27 mouse cellular contexts compared by ENCODE assay signal in the genomic region with DNA sequence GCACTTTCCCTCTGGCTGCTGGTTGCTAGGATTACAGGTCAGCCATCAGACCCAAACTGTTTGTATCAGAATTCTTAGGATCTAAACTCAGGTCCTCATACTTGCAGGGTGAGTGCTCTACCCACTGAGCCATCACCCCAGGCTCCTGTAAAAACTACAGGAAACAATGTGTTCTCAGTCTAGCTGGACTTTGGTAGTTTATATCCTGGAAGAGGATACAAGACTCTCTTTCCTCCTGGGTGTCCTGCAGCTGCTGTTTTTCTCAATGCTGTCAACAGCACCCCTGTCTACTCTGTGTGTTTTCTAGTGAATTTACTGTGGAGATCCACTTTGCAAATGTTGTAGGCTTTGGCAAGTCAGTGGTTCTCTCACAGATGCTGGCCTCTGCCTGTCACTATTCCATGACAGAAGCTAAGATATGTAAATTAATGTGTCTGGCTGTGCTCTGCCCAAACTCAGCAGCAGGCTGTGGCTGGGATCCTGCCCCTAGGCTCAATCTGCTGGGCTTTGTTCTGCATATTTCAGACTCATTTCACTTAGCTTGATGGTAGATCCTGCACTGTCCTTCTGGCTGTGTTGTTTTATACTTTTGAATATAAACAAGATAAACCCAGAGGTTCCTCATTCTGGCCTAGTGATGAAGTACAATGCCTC. TPM values are rescaled to one million over a fixed set of nuclear protein-coding genes. Genes with fewer than 3 reads are reported as not detected.
DNase-seq lines count a peak whose midpoint lies in the region; ATAC-seq and TF ChIP-seq lines count a peak whose summit lies in the region.
"Had no signal": no experiment of that assay in that cellular context is flagged by ENCODE, and none has a peak within 500 bp of the region (broad histone marks: within the 10 kb centered on the region; RNA-seq: fewer than 3 reads in every experiment).

No protein-coding gene starts in this region.

- H3K36me3 ChIP-seq in forebrain, postnatal 0 days (ENCODE audit: insufficient read depth) = no peaks in the 10 kb centered on the region
- no peaks in the 10 kb centered on the region for H3K36me3 ChIP-seq in forebrain, embryonic 13.5 days (ENCODE audit: poor library complexity, severe bottlenecking)
- no peaks in the 10 kb centered on the region for H3K36me3 ChIP-seq in hindbrain, embryonic 11.5 days (ENCODE audit: control insufficient read depth, insufficient read depth, low read length)
- H3K36me3 ChIP-seq in hindbrain, postnatal 0 days (ENCODE audit: insufficient read depth, low read length) = no peaks in the 10 kb centered on the region
- no peaks in the 10 kb centered on the region for H3K36me3 ChIP-seq in midbrain, embryonic 11.5 days (ENCODE audit: control insufficient read depth, insufficient read depth, low read length)
- H3K36me3 ChIP-seq in midbrain, embryonic 10.5 days = no peaks in the 10 kb centered on the region
- H3K36me3 ChIP-seq in midbrain, postnatal 0 days (ENCODE audit: insufficient read depth, low read length) = no peaks in the 10 kb centered on the region
- H3K36me3 ChIP-seq: embryonic facial prominence, embryonic 12.5 days; G1E; hindbrain, embryonic 13.5 days; neural tube, embryonic 15.5 days had no signal

- no peak overlapping the region for H3K27ac ChIP-seq in forebrain, postnatal 0 days (ENCODE audit: low read depth, low read length)
- no peak overlapping the region for H3K27ac ChIP-seq in forebrain, embryonic 13.5 days
- H3K27ac ChIP-seq in hindbrain, embryonic 11.5 days (ENCODE audit: low read depth, low read length) = no peak overlapping the region
- H3K27ac ChIP-seq in hindbrain, postnatal 0 days = no peak overlapping the region
- H3K27ac ChIP-seq in midbrain, embryonic 11.5 days (ENCODE audit: low read depth, low read length) = no peak overlapping the region
- no peak overlapping the region for H3K27ac ChIP-seq in midbrain, embryonic 10.5 days (replicated peaks)
- no peak overlapping the region for H3K27ac ChIP-seq in midbrain, postnatal 0 days (ENCODE audit: low read depth, low read length)
- H3K27ac ChIP-seq: embryonic facial prominence, embryonic 12.5 days; hindbrain, embryonic 13.5 days; left cerebral cortex, adult 2 months; neural tube, embryonic 15.5 days had no signal

- H3K9me3 ChIP-seq in forebrain, postnatal 0 days (ENCODE audit: low read length) = no peaks in the 10 kb centered on the region
- H3K9me3 ChIP-seq in forebrain, embryonic 13.5 days (replicated peaks) = no peaks in the 10 kb centered on the region
- no peaks in the 10 kb centered on the region for H3K9me3 ChIP-seq in hindbrain, embryonic 11.5 days (ENCODE audit: control insufficient read depth, low read length)
- no peaks in the 10 kb centered on the region for H3K9me3 ChIP-seq in hindbrain, postnatal 0 days (ENCODE audit: low read length)
- no peaks in the 10 kb centered on the region for H3K9me3 ChIP-seq in midbrain, embryonic 11.5 days (ENCODE audit: control insufficient read depth, low read length)
- no peaks in the 10 kb centered on the region for H3K9me3 ChIP-seq in midbrain, embryonic 10.5 days (replicated peaks)
- no peaks in the 10 kb centered on the region for H3K9me3 ChIP-seq in midbrain, postnatal 0 days (ENCODE audit: low read length)
- H3K9me3 ChIP-seq: embryonic facial prominence, embryonic 12.5 days; G1E; hindbrain, embryonic 13.5 days; megakaryocyte, embryonic 14.5 days; neural tube, embryonic 15.5 days had no signal

- no peak for DNase-seq in forebrain, postnatal 0 days
- DNase-seq in hindbrain, embryonic 11.5 days (ENCODE audit: low spot score) = no peak
- no peak for DNase-seq in hindbrain, postnatal 0 days (ENCODE audit: low spot score)
- DNase-seq in midbrain, embryonic 11.5 days (ENCODE audit: low spot score, missing footprints) = no peak
- DNase-seq in midbrain, embryonic 10.5 days (ENCODE audit: low spot score) = no peak
- peak; percentile 9 for DNase-seq in midbrain, postnatal 0 days (ENCODE audit: low spot score)
- no peak for DNase-seq in ovary, postnatal 14 days (ENCODE audit: low spot score)
- DNase-seq: adrenal gland, postnatal 14 days; cerebellum, adult 11 months; cerebellum, postnatal 10 days; gastrocnemius, postnatal 10 days; kidney, adult 8-10 months; kidney, postnatal 25 days; left cerebral cortex, postnatal 4 days; liver, postnatal 0 days; lung, postnatal 10 days; right cerebral cortex, postnatal 14 days; thymus, adult 2 months had no signal

- no peak for TF ChIP-seq CTCF in forebrain, postnatal 0 days (IDR thresholded peaks at IDR 0.05; ENCODE audit: low read depth)
- no peak for TF ChIP-seq CTCF in hindbrain, postnatal 0 days (IDR thresholded peaks at IDR 0.05; ENCODE audit: low read depth)
- no peak for TF ChIP-seq CTCF in midbrain, postnatal 0 days (IDR thresholded peaks at IDR 0.05)

- no peaks in the 10 kb centered on the region for H3K27me3 ChIP-seq in forebrain, postnatal 0 days (ENCODE audit: insufficient read depth, low read length)
- H3K27me3 ChIP-seq in forebrain, embryonic 13.5 days = no peaks in the 10 kb centered on the region
- H3K27me3 ChIP-seq in hindbrain, embryonic 11.5 days (ENCODE audit: control insufficient read depth, insufficient read depth, low read length) = no peaks in the 10 kb centered on the region
- no peaks in the 10 kb centered on the region for H3K27me3 ChIP-seq in hindbrain, postnatal 0 days (ENCODE audit: insufficient read depth, low read length)
- H3K27me3 ChIP-seq in midbrain, embryonic 11.5 days (ENCODE audit: control insufficient read depth, insufficient read depth, low read length) = no peaks in the 10 kb centered on the region
- H3K27me3 ChIP-seq in midbrain, embryonic 10.5 days (ENCODE audit: low read depth, poor library complexity, severe bottlenecking) = no peaks in the 10 kb centered on the region
- no peaks in the 10 kb centered on the region for H3K27me3 ChIP-seq in midbrain, postnatal 0 days (ENCODE audit: insufficient read depth, low read length)
- H3K27me3 ChIP-seq: embryonic facial prominence, embryonic 12.5 days; hindbrain, embryonic 13.5 days; megakaryocyte, embryonic 14.5 days; neural tube, embryonic 15.5 days had no signal

- H3K9ac ChIP-seq in forebrain, postnatal 0 days = no peak overlapping the region
- no peak overlapping the region for H3K9ac ChIP-seq in forebrain, embryonic 13.5 days
- H3K9ac ChIP-seq in hindbrain, embryonic 11.5 days (ENCODE audit: low read depth, low read length) = no peak overlapping the region
- no peak overlapping the region for H3K9ac ChIP-seq in hindbrain, postnatal 0 days (replicated peaks; ENCODE audit: low read length)
- no peak overlapping the region for H3K9ac ChIP-seq in midbrain, embryonic 11.5 days (ENCODE audit: low read length)
- no peak overlapping the region for H3K9ac ChIP-seq in midbrain, postnatal 0 days (replicated peaks; ENCODE audit: low read length, poor library complexity, severe bottlenecking)
- H3K9ac ChIP-seq: embryonic facial prominence, embryonic 12.5 days; hindbrain, embryonic 13.5 days; liver, postnatal 0 days; neural tube, embryonic 15.5 days had no signal

- no peak overlapping the region for H3K4me3 ChIP-seq in forebrain, postnatal 0 days (ENCODE audit: low read depth, low read length)
- H3K4me3 ChIP-seq in forebrain, embryonic 13.5 days = no peak overlapping the region
- no peak overlapping the region for H3K4me3 ChIP-seq in hindbrain, embryonic 11.5 days (ENCODE audit: low read depth, low read length)
- no peak overlapping the region for H3K4me3 ChIP-seq in hindbrain, postnatal 0 days (ENCODE audit: low read length)
- no peak overlapping the region for H3K4me3 ChIP-seq in midbrain, embryonic 11.5 days (ENCODE audit: low read depth, low read length)
- H3K4me3 ChIP-seq in midbrain, embryonic 10.5 days = no peak overlapping the region
- no peak overlapping the region for H3K4me3 ChIP-seq in midbrain, postnatal 0 days (ENCODE audit: low read depth, low read length)
- H3K4me3 ChIP-seq: embryonic facial prominence, embryonic 12.5 days; erythroblast, embryonic 14.5 days; hindbrain, embryonic 13.5 days; left cerebral cortex, adult 2 months; megakaryocyte, embryonic 14.5 days; neural tube, embryonic 15.5 days had no signal

- H3K4me1 ChIP-seq in forebrain, postnatal 0 days (ENCODE audit: insufficient read depth) = no peaks in the 10 kb centered on the region
- H3K4me1 ChIP-seq in forebrain, embryonic 13.5 days = no peaks in the 10 kb centered on the region
- no peaks in the 10 kb centered on the region for H3K4me1 ChIP-seq in hindbrain, embryonic 11.5 days (replicated peaks; ENCODE audit: control insufficient read depth, insufficient read depth, low read length)
- no peaks in the 10 kb centered on the region for H3K4me1 ChIP-seq in hindbrain, postnatal 0 days (ENCODE audit: insufficient read depth, low read length)
- H3K4me1 ChIP-seq in midbrain, embryonic 11.5 days (ENCODE audit: control insufficient read depth, insufficient read depth, low read length) = no peaks in the 10 kb centered on the region
- no peaks in the 10 kb centered on the region for H3K4me1 ChIP-seq in midbrain, embryonic 10.5 days
- H3K4me1 ChIP-seq in midbrain, postnatal 0 days (ENCODE audit: insufficient read depth, low read length) = no peaks in the 10 kb centered on the region
- H3K4me1 ChIP-seq: embryonic facial prominence, embryonic 12.5 days; megakaryocyte, embryonic 14.5 days; neural tube, embryonic 15.5 days had no signal

- H3K4me2 ChIP-seq in forebrain, postnatal 0 days (ENCODE audit: low read depth) = no peak overlapping the region
- no peak overlapping the region for H3K4me2 ChIP-seq in forebrain, embryonic 13.5 days
- no peak overlapping the region for H3K4me2 ChIP-seq in hindbrain, embryonic 11.5 days (replicated peaks; ENCODE audit: low read depth, low read length)
- no peak overlapping the region for H3K4me2 ChIP-seq in hindbrain, postnatal 0 days (ENCODE audit: low read depth, low read length)
- no peak overlapping the region for H3K4me2 ChIP-seq in midbrain, embryonic 11.5 days
- H3K4me2 ChIP-seq in midbrain, postnatal 0 days (ENCODE audit: low read depth, low read length, poor library complexity, severe bottlenecking) = no peak overlapping the region
- H3K4me2 ChIP-seq: embryonic facial prominence, embryonic 12.5 days; hindbrain, embryonic 13.5 days; neural tube, embryonic 15.5 days had no signal

- peak; percentile 56 for ATAC-seq in forebrain, postnatal 0 days
- no peak for ATAC-seq in forebrain, embryonic 13.5 days
- peak; percentile 69 for ATAC-seq in hindbrain, embryonic 11.5 days (ENCODE audit: low FRiP score)
- no peak for ATAC-seq in hindbrain, postnatal 0 days
- ATAC-seq in midbrain, embryonic 11.5 days (ENCODE audit: low FRiP score) = 0 out of 2 replicates have a peak, but pooled peaks have one; percentile 40
- ATAC-seq in midbrain, postnatal 0 days (ENCODE audit: low FRiP score) = no peak
- ATAC-seq: liver, postnatal 0 days had no signal

RNA-seq across cellular contexts. Expression of a gene that starts 27.3 kb away (rescaled TPM):
- total RNA-seq in forebrain, postnatal 0 days (2014; rRNA removed) = 33.2 and 34.0 TPM in 2 replicates
- 18.8 and 29.5 TPM in 2 replicates for polyA plus RNA-seq in forebrain, postnatal 0 days (2015; fragmentation: Nextera tagmentation; extraction: Ambion mirVana)
- polyA plus RNA-seq in forebrain, embryonic 13.5 days (2015; fragmentation: Nextera tagmentation; extraction: Ambion mirVana) = 5.7 and 6.2 TPM in 2 replicates
- polyA plus RNA-seq in hindbrain, embryonic 11.5 days (2014; fragmentation: Nextera tagmentation; extraction: Ambion mirVana) = 1.9 and 3.8 TPM in 2 replicates
- 31.7 and 34.4 TPM in 2 replicates for total RNA-seq in hindbrain, postnatal 0 days (2014; rRNA removed)
- polyA plus RNA-seq in hindbrain, postnatal 0 days (2015; fragmentation: Nextera tagmentation; extraction: Ambion mirVana) = 28.9 and 30.3 TPM in 2 replicates
- 2.1 and 2.2 TPM in 2 replicates for polyA plus RNA-seq in midbrain, embryonic 11.5 days (2014; fragmentation: Nextera tagmentation; extraction: Ambion mirVana)
- polyA plus RNA-seq in midbrain, embryonic 10.5 days (2016; fragmentation: Nextera tagmentation; extraction: Ambion mirVana) = 1.9 TPM in 2 replicates
- total RNA-seq in midbrain, postnatal 0 days (2014; rRNA removed) = 39.8 and 40.2 TPM in 2 replicates
- polyA plus RNA-seq in midbrain, postnatal 0 days (2015; fragmentation: Nextera tagmentation; extraction: Ambion mirVana) = 34.9 and 35.2 TPM in 2 replicates
- total RNA-seq: liver, adult 2 months had no signal
- polyA plus RNA-seq: erythroblast, embryonic 14.5 days had no signal

Comparison
In these comparisons a context has a peak if more than half of its experiments do, and no peak if none do; other contexts are left out.
1. ATAC-seq: peak in forebrain, postnatal 0 days (single experiment), hindbrain, embryonic 11.5 days (single experiment) and midbrain, embryonic 11.5 days (single experiment); none in forebrain, embryonic 13.5 days (single experiment), hindbrain, postnatal 0 days (single experiment) and midbrain, postnatal 0 days (single experiment).